14 mouse cellular contexts compared by ENCODE assay signal in the genomic region with DNA sequence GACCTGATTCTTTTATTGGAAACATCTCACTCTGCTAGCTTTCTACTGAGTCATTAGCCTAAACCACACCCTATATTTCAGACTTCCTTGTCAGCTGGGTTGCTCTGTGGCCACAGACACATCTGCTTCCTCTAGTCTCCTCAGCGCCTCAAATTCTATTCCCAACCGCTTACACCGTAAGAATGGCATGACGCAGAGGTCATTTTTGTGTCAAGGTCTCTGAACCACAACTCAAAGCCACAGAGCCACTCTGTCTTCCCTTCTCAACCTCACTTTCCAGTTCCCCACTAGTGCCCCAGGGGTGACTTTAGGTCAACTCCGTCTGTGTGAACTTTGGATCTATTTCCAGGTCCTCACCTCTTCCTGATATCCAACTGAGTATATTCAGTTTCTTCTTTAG. TPM values are rescaled to one million over a fixed set of nuclear protein-coding genes. Genes with fewer than 3 reads are reported as not detected.
DNase-seq lines count a peak whose midpoint lies in the region; ATAC-seq and TF ChIP-seq lines count a peak whose summit lies in the region.
"Had no signal": no experiment of that assay in that cellular context is flagged by ENCODE, and none has a peak within 500 bp of the region (broad histone marks: within the 10 kb centered on the region; RNA-seq: fewer than 3 reads in every experiment).

No protein-coding gene starts in this region.

- no peaks in the 10 kb centered on the region for H3K36me3 ChIP-seq in liver, postnatal 0 days (replicated peaks; ENCODE audit: insufficient read depth, low read length)
- no peaks in the 10 kb centered on the region for H3K36me3 ChIP-seq in hindbrain, embryonic 11.5 days (ENCODE audit: control insufficient read depth, insufficient read depth, low read length)
- H3K36me3 ChIP-seq: limb, embryonic 13.5 days; midbrain, embryonic 12.5 days had no signal

- peak; percentile 99 for DNase-seq in 416B (ENCODE audit: low read depth)
- peak; percentile 53 for DNase-seq in Muller cell, postnatal 12 days (ENCODE audit: inconsistent ontology term)
- peak; percentile 27 for DNase-seq in embryo, embryonic 11 days
- peak; percentile 13 for DNase-seq in liver, postnatal 0 days
- DNase-seq in hindbrain, embryonic 11.5 days (ENCODE audit: low spot score) = no peak
- no peak for DNase-seq in kidney, postnatal 25 days
- DNase-seq in spleen, adult 12 weeks (ENCODE audit: low spot score) = no peak
- DNase-seq: cerebellum, adult 18-20 months; gastrocnemius, postnatal 36 days; heart, postnatal 10 days; layer of hippocampus, postnatal 36 days had no signal

- ATAC-seq in liver, postnatal 0 days = peak; percentile 59
- no peak for ATAC-seq in hindbrain, embryonic 11.5 days (ENCODE audit: low FRiP score)

- 17% methylated on average over 5 of the region's 5 CpGs for WGBS in liver, postnatal 0 days (ENCODE audit: insufficient replicate concordance)
- 51% methylated on average over 5 of the region's 5 CpGs for WGBS in hindbrain, embryonic 11.5 days

- no peak overlapping the region for H3K4me2 ChIP-seq in liver, postnatal 0 days (ENCODE audit: low read depth, low read length)
- no peak overlapping the region for H3K4me2 ChIP-seq in hindbrain, embryonic 11.5 days (replicated peaks; ENCODE audit: low read depth, low read length)
- H3K4me2 ChIP-seq: limb, embryonic 13.5 days; midbrain, embryonic 12.5 days had no signal

- no peak overlapping the region for H3K4me3 ChIP-seq in liver, postnatal 0 days (ENCODE audit: low read depth, low read length)
- no peak overlapping the region for H3K4me3 ChIP-seq in hindbrain, embryonic 11.5 days (ENCODE audit: low read depth, low read length)
- H3K4me3 ChIP-seq: limb, embryonic 13.5 days; midbrain, embryonic 12.5 days had no signal

- no peaks in the 10 kb centered on the region for H3K27me3 ChIP-seq in liver, postnatal 0 days (ENCODE audit: insufficient read depth, low read length)
- H3K27me3 ChIP-seq in hindbrain, embryonic 11.5 days (ENCODE audit: control insufficient read depth, insufficient read depth, low read length) = no peaks in the 10 kb centered on the region
- H3K27me3 ChIP-seq: limb, embryonic 13.5 days had no signal

- no peak for TF ChIP-seq EP300 in liver, postnatal 0 days (IDR thresholded peaks at IDR 0.05; ENCODE audit: low read depth)

- H3K9me3 ChIP-seq in liver, postnatal 0 days (ENCODE audit: low read length) = no peaks in the 10 kb centered on the region
- H3K9me3 ChIP-seq in hindbrain, embryonic 11.5 days (ENCODE audit: control insufficient read depth, low read length) = no peaks in the 10 kb centered on the region
- H3K9me3 ChIP-seq: limb, embryonic 13.5 days; midbrain, embryonic 12.5 days had no signal

- no peak overlapping the region for H3K9ac ChIP-seq in liver, postnatal 0 days (replicated peaks)
- H3K9ac ChIP-seq in hindbrain, embryonic 11.5 days (ENCODE audit: low read depth, low read length) = no peak overlapping the region
- H3K9ac ChIP-seq: limb, embryonic 13.5 days; midbrain, embryonic 12.5 days had no signal

- no peaks in the 10 kb centered on the region for H3K4me1 ChIP-seq in liver, postnatal 0 days (ENCODE audit: insufficient read depth)
- H3K4me1 ChIP-seq in hindbrain, embryonic 11.5 days (replicated peaks; ENCODE audit: control insufficient read depth, insufficient read depth, low read length) = no peaks in the 10 kb centered on the region
- H3K4me1 ChIP-seq: limb, embryonic 13.5 days had no signal

- H3K27ac ChIP-seq in liver, postnatal 0 days (ENCODE audit: low read depth) = no peak overlapping the region
- H3K27ac ChIP-seq in hindbrain, embryonic 11.5 days (ENCODE audit: low read depth, low read length) = no peak overlapping the region
- H3K27ac ChIP-seq: kidney, postnatal 0 days; limb, embryonic 13.5 days; midbrain, embryonic 12.5 days had no signal

- TF ChIP-seq CTCF in liver, postnatal 0 days (IDR thresholded peaks at IDR 0.05; ENCODE audit: low read depth) = no peak

RNA-seq across cellular contexts. Expression of a gene that starts 3.7 kb away (rescaled TPM):
- polyA plus RNA-seq in liver, postnatal 0 days (2015; fragmentation: Nextera tagmentation; extraction: Ambion mirVana) = 6.6 and 7.6 TPM in 2 replicates
- polyA plus RNA-seq in hindbrain, embryonic 11.5 days (2014; fragmentation: Nextera tagmentation; extraction: Ambion mirVana) = 27.3 and 31.1 TPM in 2 replicates

Comparison
In these comparisons a context has a peak if more than half of its experiments do, and no peak if none do; other contexts are left out.
1. DNase-seq: peak in 416B (single experiment), Muller cell, postnatal 12 days (single experiment), embryo, embryonic 11 days (single experiment) and liver, postnatal 0 days (single experiment); none in hindbrain, embryonic 11.5 days (single experiment), kidney, postnatal 25 days (0 of 2) and spleen, adult 12 weeks (single experiment).